Mouse (Mus musculus) limb, embryonic 15.5 days (tissue): Measurements from ENCODE around the gene Zc3h13. TPM values are rescaled to one million over a fixed set of nuclear protein-coding genes. Genes with fewer than 3 reads are reported as not detected.

Experiments used
- ATAC-seq: fragments of 200-750 bp; cut with Nextera tagmentation; 2 replicates; pipeline ENCODE4 v1.8.0; 2017; ENCODE audit warnings: low read depth, moderate TSS enrichment; ENCODE audit not compliant: insufficient number of reproducible peaks, low FRiP score, low TSS enrichment
- H3K27ac ChIP-seq: fragments of 300-500 bp; sonication (generic); 2 replicates; pipeline ENCODE4 v1.5.1; 2015; ENCODE audit warnings: moderate library complexity, mild to moderate bottlenecking, inconsistent platforms
- H3K27me3 ChIP-seq: fragments of 300-500 bp; sonication (generic); 2 replicates; pipeline ENCODE4 v1.6.1; 2015; ENCODE audit warnings: inconsistent platforms
- H3K36me3 ChIP-seq: fragments of 300-500 bp; sonication (generic); 2 replicates; pipeline ENCODE4 v1.6.1; 2015; ENCODE audit warnings: inconsistent platforms
- H3K4me1 ChIP-seq: fragments of 300-500 bp; sonication (generic); 2 replicates; pipeline ENCODE4 v1.6.1; 2015; ENCODE audit warnings: inconsistent platforms
- H3K4me2 ChIP-seq: fragments of 300-500 bp; sonication (generic); 2 replicates; pipeline ENCODE4 v1.6.1; 2015; ENCODE audit warnings: mild to moderate bottlenecking, inconsistent platforms
- H3K4me3 ChIP-seq: fragments of 300-500 bp; sonication (generic); 2 replicates; pipeline ENCODE4 v1.5.1; 2015; ENCODE audit warnings: mild to moderate bottlenecking, inconsistent platforms
- H3K9ac ChIP-seq: fragments of 300-500 bp; sonication (generic); 2 replicates; pipeline ENCODE4 v1.6.1; 2015; ENCODE audit warnings: inconsistent platforms
- H3K9me3 ChIP-seq: fragments of 300-500 bp; sonication (generic); 2 replicates; pipeline ENCODE4 v1.6.1; 2016; ENCODE audit warnings: inconsistent platforms
- WGBS: fragments of 180-500 bp; shearing (Covaris S2); methylation state at CpG from one replicate; pipeline ENCODE4 v1.1.7; 2015; 5-methylcytosine and 5-hydroxymethylcytosine counted together
- polyA plus RNA-seq: library from polyadenylated mRNA; unstranded; fragments of >200 nt; fragmentation: Nextera tagmentation; extraction: Ambion mirVana; gene quantifications from 2 replicates; pipeline ENCODE4 v1.2.1, GENCODE M21; 2015

The Zc3h13 gene
- polyA plus RNA-seq, 1 experiment from 2014 or later, result 33.5 TPM

- ATAC-seq, result no peak
- no peak overlapping the region for H3K27ac ChIP-seq
- H3K4me1 ChIP-seq, result peaks cover 3% of the 10 kb centered on the region; the same call in 1 of the 2 replicates
- no peaks in the 10 kb centered on the region for H3K36me3 ChIP-seq
- peaks cover 9% of the 10 kb centered on the region; the same call in 1 of the 2 replicates for H3K27me3 ChIP-seq
- no peak overlapping the region for H3K4me3 ChIP-seq
- WGBS, result 84% methylated on average over 6 of the region's 6 CpGs
- no peaks in the 10 kb centered on the region for H3K9me3 ChIP-seq
- H3K9ac ChIP-seq, result no peak overlapping the region
- no peak overlapping the region for H3K4me2 ChIP-seq
Observed at GRCm38 (mm10) chr14:75279716-75280115, 4.5 kb upstream of the Zc3h13 start.

- Histone ChIP-seq H3K9ac (no peak overlapping the region), H3K4me1 (peaks cover 10% of the 10 kb centered on the region; the same call in 1 of the 2 replicates), H3K36me3 (no peaks in the 10 kb centered on the region), H3K4me3 (no peak overlapping the region), H3K27me3 (peaks cover 9% of the 10 kb centered on the region; the same call in 1 of the 2 replicates), H3K27ac (no peak overlapping the region), H3K9me3 (no peaks in the 10 kb centered on the region), H3K4me2 (no peak overlapping the region)
- ATAC-seq, result no peak
- WGBS, result 61% methylated on average over 5 of the region's 5 CpGs
Observed at GRCm38 (mm10) chr14:75280406-75280805, 3.8 kb upstream of the Zc3h13 start.

DNA sequence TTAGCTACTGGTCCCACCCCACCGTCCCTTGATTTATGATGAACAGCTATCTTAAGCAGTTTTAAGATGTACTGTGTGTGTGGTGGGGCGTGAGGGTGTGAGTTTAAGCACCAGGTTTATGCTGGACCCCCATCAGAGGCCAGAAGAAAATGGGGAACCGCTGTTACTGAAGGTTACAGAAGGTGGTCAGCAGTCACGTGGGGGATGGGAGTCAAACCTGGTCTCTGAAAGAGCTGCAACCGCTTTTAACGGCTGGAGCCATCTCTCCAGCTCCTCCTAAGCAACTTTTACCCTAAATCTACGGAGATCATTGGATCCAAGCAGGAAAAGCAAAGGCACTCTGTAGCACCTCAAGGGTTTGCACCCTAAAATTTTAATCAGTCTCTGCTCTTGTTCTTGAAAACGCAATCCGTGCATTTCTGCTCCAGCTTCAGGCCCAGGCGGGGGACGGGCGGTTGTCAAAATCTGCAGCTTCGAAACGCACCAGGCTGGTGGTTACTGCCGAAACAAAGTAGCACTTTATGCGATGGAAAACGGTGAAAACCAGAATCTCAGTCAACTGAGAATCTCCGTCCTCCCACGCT is 472 bp upstream of the Zc3h13 start:
- Histone ChIP-seq H3K4me3 (peak overlapping the region; percentile 100), H3K4me2 (peak overlapping the region; percentile 69), H3K9ac (peak overlapping the region; percentile 95), H3K4me1 (peaks cover 12% of the 10 kb centered on the region; the same call in 1 of the 2 replicates), H3K36me3 (no peaks in the 10 kb centered on the region), H3K27ac (peak overlapping the region; percentile 77), H3K27me3 (peaks cover 6% of the 10 kb centered on the region; the same call in 1 of the 2 replicates), H3K9me3 (no peaks in the 10 kb centered on the region)
- ATAC-seq, result no peak
- WGBS, result 3% methylated on average over 19 of the region's 19 CpGs

DNA sequence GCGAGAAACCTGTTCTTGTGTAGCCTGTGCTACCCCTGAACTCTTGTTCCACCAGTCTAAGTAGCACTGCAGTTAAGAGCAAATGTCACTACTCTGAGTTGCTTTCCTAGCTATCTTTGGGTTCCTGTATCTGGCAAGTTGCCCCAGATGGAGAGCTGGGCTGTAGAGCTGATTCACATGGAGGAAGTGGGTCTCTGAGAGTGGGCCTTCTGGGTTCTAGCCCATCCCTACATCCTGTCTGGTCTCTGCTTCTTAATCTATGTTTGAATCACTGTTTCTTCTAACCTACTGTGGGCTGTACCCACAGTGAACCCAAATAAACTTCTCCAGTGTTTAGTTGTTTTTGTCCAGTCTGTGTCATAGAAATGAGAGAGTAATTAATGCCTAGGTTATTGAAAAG is 16.9 kb downstream of the Zc3h13 start:
- no peaks in the 10 kb centered on the region for H3K9me3 ChIP-seq
- 94% methylated on average over 1 of the region's 1 CpGs for WGBS
- ATAC-seq, result no peak

DNA sequence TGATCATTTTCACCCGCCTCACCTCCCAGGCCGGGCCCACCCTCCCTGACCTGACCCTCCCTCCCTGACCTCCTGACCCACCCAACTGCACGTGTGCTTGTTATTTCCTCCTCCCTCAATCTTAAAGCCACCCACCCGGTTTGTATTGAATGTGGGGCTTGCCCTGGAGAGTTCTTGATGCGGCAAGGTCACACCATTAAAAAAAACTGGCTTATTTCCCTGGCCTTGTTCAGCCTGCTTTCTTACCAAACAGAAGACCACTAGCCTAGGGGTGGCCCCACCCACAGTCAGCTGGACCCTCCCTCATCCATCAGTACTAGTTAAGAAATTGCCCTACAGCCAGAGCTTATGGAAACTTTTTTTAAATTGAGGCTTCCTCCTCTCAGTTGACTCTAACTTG is 19.6 kb downstream of the Zc3h13 start:
- no peak for ATAC-seq
- H3K27ac ChIP-seq, result no peak overlapping the region
- no peaks in the 10 kb centered on the region for H3K27me3 ChIP-seq
- H3K36me3 ChIP-seq, result no peaks in the 10 kb centered on the region
- no peaks in the 10 kb centered on the region for H3K4me1 ChIP-seq
- no peak overlapping the region for H3K9ac ChIP-seq
- 36% methylated on average over 5 of the region's 5 CpGs for WGBS
- no peak overlapping the region for H3K4me3 ChIP-seq
- H3K4me2 ChIP-seq, result no peak overlapping the region
- H3K9me3 ChIP-seq, result no peaks in the 10 kb centered on the region

More for the DNA sequence above, 16.9 kb downstream of the Zc3h13 start:
- Histone ChIP-seq H3K4me2 (no peak overlapping the region), H3K36me3 (no peaks in the 10 kb centered on the region), H3K27me3 (no peaks in the 10 kb centered on the region), H3K27ac (no peak overlapping the region), H3K4me3 (no peak overlapping the region), H3K4me1 (no peaks in the 10 kb centered on the region), H3K9ac (no peak overlapping the region)

DNA sequence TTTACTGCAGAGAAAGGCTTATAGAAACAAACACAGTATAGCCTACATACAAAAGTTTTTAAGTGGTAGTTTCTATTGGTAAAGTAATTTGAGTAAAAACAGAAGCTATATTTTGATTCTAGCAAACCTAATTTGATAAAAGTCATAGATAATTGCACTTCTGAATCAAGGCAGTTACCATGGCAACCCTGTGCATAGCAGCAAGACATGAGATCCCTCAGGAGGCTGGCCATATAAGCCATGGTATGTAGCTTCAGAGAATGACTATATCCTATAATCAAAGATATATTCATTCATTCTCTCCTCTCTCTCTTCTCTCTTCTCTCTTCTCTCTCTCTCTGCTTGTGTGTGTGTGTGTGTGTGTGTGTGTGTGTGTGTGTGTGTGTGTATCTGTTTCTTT is 23.7 kb downstream of the Zc3h13 start:
- Histone ChIP-seq H3K27me3 (no peaks in the 10 kb centered on the region), H3K36me3 (peaks cover 5% of the 10 kb centered on the region; the same call in 1 of the 2 replicates), H3K27ac (no peak overlapping the region), H3K4me3 (no peak overlapping the region), H3K4me1 (no peaks in the 10 kb centered on the region), H3K9ac (no peak overlapping the region), H3K4me2 (no peak overlapping the region), H3K9me3 (no peaks in the 10 kb centered on the region)
- no peak for ATAC-seq

DNA sequence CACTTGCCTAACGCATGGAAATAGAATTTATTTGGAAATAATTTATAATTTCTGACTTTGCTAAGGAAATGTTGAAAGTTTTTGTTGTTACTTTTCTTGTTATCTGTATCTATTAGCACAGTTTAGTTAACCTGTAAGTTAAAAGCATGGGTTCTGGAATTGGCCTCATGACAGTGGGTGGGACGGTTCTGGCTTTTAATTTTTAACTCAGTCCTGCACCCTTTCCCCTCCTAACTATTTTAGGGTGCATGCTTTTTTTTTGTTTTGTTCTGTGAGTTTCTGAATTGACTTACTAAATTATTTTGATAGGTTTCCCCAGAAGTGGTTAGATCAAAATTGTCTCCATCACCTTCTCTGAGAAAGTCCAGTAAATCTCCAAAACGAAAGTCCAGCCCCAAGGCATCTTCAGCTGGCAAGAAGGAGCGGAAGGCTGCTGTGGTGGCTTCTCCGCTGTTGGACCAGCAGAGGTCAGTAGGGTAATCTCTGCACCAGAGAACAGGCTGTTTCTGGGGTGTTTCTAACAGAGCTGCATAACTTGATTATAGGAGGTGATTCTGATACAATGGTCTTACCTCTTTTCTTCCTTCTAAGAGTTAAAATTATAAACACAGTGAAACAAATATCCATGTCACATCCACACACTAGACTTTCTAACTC is 25.3 kb downstream of the Zc3h13 start:
- 68% methylated on average over 5 of the region's 5 CpGs for WGBS
- peaks cover 6% of the 10 kb centered on the region; the same call in 1 of the 2 replicates for H3K36me3 ChIP-seq
- no peaks in the 10 kb centered on the region for H3K27me3 ChIP-seq
- no peaks in the 10 kb centered on the region for H3K9me3 ChIP-seq
- no peak overlapping the region for H3K9ac ChIP-seq
- H3K4me1 ChIP-seq, result no peaks in the 10 kb centered on the region
- no peak for ATAC-seq
- H3K4me3 ChIP-seq, result no peak overlapping the region
- no peak overlapping the region for H3K27ac ChIP-seq
- no peak overlapping the region for H3K4me2 ChIP-seq

DNA sequence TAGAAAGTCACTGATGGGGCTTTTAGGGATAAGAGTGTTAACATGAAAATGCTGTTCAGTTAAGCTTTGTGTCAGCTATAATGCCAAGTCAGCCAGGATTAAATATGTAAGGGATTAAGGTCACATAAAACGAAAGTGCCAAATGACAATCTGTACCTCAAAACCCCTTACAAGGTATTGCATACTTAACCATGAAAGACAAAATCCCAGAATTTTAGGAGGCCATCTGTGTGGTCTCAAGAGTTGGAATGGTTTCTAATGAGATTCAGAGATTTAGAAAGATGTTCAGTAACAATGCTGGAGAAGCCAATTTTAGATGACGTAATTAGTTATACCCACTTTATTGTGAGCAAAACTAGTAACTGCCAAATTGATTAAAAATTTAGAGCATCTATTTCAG is 30.3 kb downstream of the Zc3h13 start:
- H3K9me3 ChIP-seq, result no peaks in the 10 kb centered on the region
- H3K9ac ChIP-seq, result no peak overlapping the region
- 89% methylated on average over 2 of the region's 2 CpGs for WGBS
- no peak for ATAC-seq
- no peak overlapping the region for H3K4me3 ChIP-seq
- no peak overlapping the region for H3K27ac ChIP-seq
- no peaks in the 10 kb centered on the region for H3K4me1 ChIP-seq
- no peak overlapping the region for H3K4me2 ChIP-seq
- H3K36me3 ChIP-seq, result peaks cover 6% of the 10 kb centered on the region; the same call in 1 of the 2 replicates
- no peaks in the 10 kb centered on the region for H3K27me3 ChIP-seq

GRCm38 (mm10) chr14:75318736-75319135 is 34.6 kb downstream of the Zc3h13 start:
- Histone ChIP-seq H3K36me3 (peaks cover 22% of the 10 kb centered on the region), H3K27me3 (no peaks in the 10 kb centered on the region), H3K4me1 (no peaks in the 10 kb centered on the region), H3K9ac (no peak overlapping the region), H3K4me2 (no peak overlapping the region), H3K9me3 (no peaks in the 10 kb centered on the region), H3K27ac (no peak overlapping the region), H3K4me3 (no peak overlapping the region)
- WGBS, result 93% methylated on average over 2 of the region's 2 CpGs
- ATAC-seq, result no peak

DNA sequence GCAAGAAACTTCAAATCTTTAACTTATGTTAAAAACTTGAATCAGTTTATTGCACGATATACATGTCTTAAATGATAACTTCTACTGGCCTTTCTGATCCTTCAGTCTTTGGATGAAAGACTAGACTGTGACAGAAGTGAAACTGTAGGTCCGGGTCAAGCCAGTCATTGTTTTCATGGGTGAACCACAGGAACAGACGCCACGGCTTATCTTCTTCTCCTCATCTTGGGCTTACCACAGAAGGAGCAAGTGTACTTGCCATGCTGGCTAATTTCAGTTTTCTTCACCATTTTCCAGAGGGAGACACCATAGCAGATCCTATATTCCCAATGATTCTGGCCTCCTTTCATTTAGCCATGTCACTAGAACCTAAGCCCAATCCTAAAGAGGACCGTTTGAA is 36.1 kb downstream of the Zc3h13 start:
- WGBS, result 92% methylated on average over 5 of the region's 5 CpGs
- Histone ChIP-seq H3K4me1 (no peaks in the 10 kb centered on the region), H3K36me3 (peaks cover 25% of the 10 kb centered on the region), H3K4me2 (no peak overlapping the region), H3K4me3 (no peak overlapping the region), H3K27me3 (no peaks in the 10 kb centered on the region), H3K27ac (no peak overlapping the region), H3K9ac (no peak overlapping the region), H3K9me3 (no peaks in the 10 kb centered on the region)
- no peak for ATAC-seq

GRCm38 (mm10) chr14:75323354-75323753 is 39.2 kb downstream of the Zc3h13 start:
- Histone ChIP-seq H3K27me3 (no peaks in the 10 kb centered on the region), H3K4me1 (no peaks in the 10 kb centered on the region), H3K4me2 (no peak overlapping the region), H3K9me3 (no peaks in the 10 kb centered on the region), H3K9ac (no peak overlapping the region), H3K4me3 (no peak overlapping the region), H3K27ac (no peak overlapping the region), H3K36me3 (peaks cover 38% of the 10 kb centered on the region)
- no peak for ATAC-seq
- 97% methylated on average over 32 of the region's 32 CpGs for WGBS

- H3K27me3 ChIP-seq, result no peaks in the 10 kb centered on the region
- H3K4me3 ChIP-seq, result no peak overlapping the region
- no peak overlapping the region for H3K27ac ChIP-seq
- no peaks in the 10 kb centered on the region for H3K9me3 ChIP-seq
- H3K36me3 ChIP-seq, result peaks cover 55% of the 10 kb centered on the region
- 79% methylated on average over 8 of the region's 8 CpGs for WGBS
- H3K9ac ChIP-seq, result no peak overlapping the region
- no peak for ATAC-seq
- no peak overlapping the region for H3K4me2 ChIP-seq
- H3K4me1 ChIP-seq, result no peaks in the 10 kb centered on the region
Observed at GRCm38 (mm10) chr14:75328062-75328461, 43.9 kb downstream of the Zc3h13 start.
